Mouse (Mus musculus) urinary bladder, postnatal 36 days (tissue): ENCODE measurements around the gene Ifitm10.

Source experiments
- DNase-seq, 2 experiments: peaks; one replicate each; pipeline ENCODE4 v3.0.0; 2022; ENCODE audit warnings: low spot score in 2 of 2, mixed read lengths in 1 of 2

Ifitm10 gene

GRCm38 (mm10) chr7:142391108-142391507 is 17.6 kb upstream of the Ifitm10 start:
- DNase-seq = no peak

DNA sequence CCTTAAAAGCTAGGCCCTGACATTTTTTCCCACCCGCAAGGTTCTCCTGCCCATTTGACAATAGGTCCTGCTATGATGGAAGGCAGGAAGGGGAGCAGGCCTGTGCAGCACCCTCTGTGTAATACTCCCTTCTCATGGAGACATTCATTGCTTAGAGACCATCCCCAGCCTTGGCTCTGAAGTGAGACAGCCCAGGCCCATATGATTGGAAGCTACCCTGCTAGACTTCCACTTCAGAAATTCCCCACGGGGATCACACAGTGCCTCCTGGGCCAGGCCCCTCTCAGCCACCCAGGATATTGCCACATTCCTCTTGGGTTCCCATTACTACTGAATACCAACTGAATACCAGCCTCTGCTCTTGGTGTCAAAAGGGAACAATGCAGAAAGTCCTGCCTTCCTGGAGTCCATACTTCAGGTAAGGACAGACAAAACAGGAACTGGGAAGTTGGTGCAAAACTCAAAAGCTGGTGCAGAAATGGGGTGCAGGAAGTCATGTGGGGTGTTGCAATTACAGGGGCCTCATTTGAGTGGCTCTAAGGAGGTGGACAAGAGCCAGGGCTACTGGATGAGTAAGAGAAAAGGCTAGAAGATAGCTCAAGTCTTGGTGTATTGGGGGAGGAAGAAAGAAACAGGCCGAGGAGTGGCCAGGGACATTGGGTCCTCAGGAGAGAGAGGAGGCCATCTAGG is 16.6 kb upstream of the Ifitm10 start:
- no peak for DNase-seq

DNA sequence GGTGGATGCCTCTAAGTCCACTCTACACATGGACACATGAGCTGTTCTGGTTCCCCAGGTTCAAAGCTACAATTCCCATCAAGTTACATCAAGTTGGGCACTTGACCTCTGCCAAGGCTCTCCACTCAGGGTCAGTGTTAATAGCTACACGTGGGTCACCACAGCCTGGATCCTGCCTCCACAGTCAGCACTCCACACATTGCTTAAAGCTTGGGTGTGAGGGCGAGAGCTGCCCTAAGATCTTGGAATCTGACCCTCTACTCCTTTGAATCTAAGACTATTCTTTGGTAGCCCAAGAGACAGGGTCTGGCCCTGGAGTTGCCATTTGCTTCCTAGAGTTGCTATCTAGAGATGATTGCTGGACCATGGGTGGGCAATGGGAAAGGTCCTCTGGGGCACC is 15.2 kb upstream of the Ifitm10 start:
- no peak for DNase-seq

DNA sequence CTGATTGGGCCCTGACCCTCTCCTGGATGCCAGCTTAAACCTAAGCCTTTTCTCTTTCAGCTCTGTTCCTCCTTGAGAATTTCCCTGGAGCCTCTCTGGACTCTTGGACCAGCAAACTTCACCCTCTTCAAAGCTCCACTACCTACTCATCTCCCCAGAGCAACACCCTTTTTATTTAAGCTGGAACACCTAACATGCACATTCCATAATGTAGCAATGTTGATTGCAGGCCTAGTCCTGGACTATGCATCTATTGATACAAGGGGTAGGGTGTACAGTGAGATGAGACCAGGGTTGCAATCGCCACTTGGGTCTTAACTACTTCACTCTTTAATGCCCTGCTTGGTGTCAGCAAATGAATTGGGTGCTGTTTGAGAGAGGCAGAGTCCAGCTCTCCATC is 14.6 kb upstream of the Ifitm10 start:
- no peak for DNase-seq

DNA sequence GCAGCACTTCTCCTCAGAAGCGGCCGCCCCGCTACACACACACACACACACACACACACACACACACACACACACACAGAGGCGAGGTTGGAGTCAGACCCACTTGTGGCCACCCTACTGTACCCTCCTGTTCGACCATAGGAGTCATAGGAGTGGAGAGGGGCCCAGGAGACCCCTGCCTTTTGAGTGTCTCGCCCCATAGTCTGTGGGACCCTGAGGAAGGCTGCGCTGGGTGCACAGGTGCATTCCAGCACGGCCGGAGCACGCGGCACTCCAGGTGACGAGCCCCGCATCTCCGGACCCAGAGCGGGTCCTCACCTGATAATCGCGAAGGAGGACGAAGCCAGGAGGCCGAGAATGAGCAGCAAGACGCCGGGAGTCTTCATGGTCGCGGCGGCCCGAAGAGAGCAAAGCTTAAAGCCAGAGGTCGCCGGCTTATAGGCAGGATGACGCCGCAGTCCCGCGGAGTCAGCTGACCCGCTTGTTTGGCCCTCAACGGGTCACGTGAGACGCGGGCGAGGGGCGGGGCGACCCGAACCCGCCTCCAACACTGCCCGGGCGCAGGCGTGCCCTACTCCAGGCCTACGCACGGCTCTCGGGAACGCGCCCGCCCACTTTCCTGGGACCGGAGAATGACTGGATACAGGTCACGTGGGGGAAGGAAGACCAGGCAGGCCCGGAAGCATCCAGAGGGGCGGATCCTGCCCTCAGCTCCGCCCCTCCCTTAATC is 14.0 kb upstream of the Ifitm10 start, which contains the start of gene Ctsd:
TSS of gene Ctsd (minus strand) at position 620 of the 730 bp plus-strand sequence.
- peak; percentile 98 to 99 for DNase-seq

DNA sequence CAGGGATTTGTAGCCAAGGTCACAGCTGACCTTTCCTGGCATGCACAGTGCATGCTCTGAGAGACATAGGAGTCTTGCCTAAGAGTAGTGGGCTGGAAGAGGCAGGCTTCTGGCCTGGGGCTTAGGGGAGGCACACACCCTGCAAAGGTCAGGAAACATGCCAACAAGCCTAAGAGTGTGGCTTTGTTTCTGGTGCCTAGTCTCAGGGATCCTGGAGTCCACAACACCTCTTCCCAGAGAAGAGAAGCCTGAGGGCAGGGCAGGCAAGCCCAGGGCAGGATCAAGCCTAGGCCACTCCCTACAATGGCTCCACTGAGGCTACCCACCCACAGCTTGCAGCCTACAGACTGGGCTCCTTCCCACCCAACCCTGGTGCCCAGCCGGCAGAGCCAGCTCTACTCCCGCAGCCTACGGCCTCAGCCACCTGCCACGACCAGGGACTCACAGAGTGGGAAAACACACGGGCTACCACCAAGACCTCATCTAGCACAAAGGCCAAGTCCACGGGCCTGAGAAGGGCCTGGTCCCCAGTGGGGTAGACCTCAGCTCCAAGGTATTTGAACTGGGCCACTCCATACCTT is 13.2 kb upstream of the Ifitm10 start:
- peak in 1 of 2 experiments; percentile 38 for DNase-seq

GRCm38 (mm10) chr7:142385742-142386403 is 12.3 kb upstream of the Ifitm10 start:
- DNase-seq = no peak

- no peak for DNase-seq
Measured at GRCm38 (mm10) chr7:142384306-142384705, 10.8 kb upstream of the Ifitm10 start.

DNA sequence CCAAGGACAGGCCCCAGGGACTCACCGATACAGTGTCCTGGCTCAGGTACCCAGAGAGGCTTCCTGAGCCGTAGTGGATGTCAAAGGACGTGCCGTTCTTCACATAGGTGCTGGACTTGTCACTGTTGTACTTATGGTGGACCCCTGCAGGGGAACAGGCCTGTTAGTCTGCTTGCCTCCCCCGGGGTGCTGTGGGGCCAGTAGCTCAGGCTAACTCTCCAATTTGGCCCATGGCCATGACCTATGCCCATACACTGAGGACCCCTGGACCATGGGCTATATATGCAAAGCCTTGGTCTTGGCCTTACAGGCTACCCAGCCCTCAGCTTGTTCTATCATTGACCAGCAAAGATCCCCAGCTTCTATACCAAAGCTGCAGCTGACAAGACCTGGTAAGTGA is 9.0 kb upstream of the Ifitm10 start, which contains the start of gene Gm49369:
TSS of gene Gm49369 (minus strand) at position 101 of the 400 bp plus-strand sequence.
- DNase-seq = no peak

DNA sequence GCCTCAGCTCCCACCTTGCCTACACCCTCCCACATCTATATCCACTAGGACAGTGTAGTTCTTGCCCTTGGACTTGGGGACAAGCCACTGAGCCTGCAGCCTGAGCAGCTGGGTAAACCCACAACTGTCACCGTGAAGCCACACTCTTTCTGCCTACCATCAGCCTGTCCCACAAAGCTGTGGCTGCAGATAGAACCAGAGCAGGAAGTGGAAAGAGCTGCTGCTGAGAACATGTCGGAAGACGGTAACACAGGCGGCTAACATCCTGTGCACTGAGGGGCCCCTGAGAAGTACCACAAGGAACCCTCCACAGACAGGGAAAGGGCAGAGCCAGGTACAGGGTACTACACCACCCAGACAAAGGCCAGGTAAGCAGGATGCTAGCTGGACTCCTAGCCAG is 7.6 kb upstream of the Ifitm10 start:
- DNase-seq = no peak

DNA sequence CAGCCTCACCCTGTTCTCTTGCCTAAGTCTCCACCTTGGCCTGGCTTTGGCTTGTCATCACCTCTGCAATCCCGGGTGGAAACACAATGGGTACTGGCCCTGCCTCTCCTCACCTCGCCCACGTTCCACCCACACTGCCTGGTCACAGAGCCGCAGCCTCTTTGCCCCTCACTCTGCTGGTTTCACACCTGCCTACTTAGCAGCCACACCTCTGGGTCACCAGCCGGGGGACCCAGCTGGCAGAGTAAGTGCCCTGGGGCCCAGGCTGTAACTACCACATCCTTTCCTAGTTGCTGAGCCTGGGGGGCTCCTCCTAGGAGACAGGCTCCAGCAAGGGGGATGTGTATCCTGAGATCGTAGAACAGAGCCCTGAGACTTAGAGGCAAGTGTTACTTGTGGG is 5.6 kb upstream of the Ifitm10 start:
- no peak for DNase-seq

DNA sequence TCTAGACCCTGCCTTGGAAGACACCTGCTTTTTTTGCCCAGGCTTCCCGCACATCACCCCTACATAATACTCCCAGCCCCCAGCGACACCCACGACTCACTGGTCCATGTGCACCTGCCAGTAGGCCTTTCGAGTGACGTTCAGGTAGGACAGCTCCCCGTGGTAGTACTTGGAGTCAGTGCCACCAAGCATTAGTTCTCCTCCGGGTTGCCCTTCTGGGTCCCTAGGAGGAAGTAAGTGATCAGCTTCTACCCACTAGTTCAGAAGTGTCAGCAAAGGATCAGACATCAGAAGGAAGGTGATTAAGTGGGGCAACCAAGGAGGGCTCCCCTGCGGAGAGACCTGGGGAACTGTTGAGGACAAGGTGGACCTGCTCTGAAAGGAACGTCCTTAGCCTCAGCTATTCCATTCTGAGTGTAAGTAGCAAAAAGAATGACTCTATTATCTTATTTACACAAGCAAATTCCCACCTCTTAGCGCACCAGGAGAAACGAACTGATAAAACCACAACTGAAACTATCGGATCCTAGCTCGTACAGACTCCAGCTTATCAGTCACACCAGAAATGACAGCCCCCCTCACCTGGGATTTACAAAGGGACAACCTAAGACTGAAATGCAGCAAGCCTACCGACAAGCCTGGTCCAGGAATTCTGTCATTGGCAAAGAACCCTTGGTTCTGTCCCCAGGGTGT is 3.8 kb upstream of the Ifitm10 start:
- no peak for DNase-seq

DNA sequence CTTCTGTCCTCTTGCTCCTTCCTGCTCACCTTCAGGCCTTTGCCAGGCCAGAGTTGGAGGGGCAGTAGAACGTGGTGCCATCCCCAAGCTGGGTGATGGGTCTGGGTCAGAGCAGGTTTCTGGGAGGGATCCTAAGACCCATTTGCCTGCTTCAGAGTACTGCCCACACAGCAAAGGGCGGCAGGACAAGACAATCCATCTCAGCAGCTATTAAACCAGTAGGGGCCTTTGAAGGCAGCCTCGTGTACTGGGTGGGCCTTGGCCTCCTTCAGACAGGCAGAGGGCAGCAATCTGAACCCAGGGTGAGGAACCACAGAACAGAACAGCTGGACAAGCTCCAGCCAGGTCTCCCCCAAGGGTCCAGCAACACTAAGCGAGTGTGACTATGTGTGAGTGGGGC is 2.5 kb upstream of the Ifitm10 start:
- no peak for DNase-seq

GRCm38 (mm10) chr7:142375261-142375724 is 1.7 kb upstream of the Ifitm10 start:
- peak; percentile 62 to 77 for DNase-seq

GRCm38 (mm10) chr7:142374413-142375015 is 961 bp upstream of the Ifitm10 start:
- DNase-seq = no peak

- no peak for DNase-seq
Measured at GRCm38 (mm10) chr7:142373039-142373438, 514 bp downstream of the Ifitm10 start.

GRCm38 (mm10) chr7:142371768-142372661 is 1.5 kb downstream of the Ifitm10 start:
- DNase-seq = no peak

DNA sequence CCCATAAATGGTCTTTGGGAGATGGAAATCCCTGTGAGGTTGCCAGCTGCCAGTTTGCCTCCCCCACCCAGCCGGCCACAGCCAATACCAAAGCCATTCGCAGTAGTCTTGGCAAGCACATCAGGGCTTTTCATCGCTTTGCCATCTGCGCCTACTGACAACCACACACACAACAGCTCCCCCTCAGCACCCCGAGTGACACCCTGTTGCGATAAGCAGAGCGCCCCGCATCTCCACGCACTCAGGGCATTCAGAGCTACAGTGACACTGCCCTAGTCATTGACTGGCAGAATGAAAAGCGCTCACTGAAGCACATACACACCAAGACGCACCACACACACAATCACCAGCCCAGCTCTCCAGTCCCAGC is 2.2 kb downstream of the Ifitm10 start:
- DNase-seq = no peak

DNA sequence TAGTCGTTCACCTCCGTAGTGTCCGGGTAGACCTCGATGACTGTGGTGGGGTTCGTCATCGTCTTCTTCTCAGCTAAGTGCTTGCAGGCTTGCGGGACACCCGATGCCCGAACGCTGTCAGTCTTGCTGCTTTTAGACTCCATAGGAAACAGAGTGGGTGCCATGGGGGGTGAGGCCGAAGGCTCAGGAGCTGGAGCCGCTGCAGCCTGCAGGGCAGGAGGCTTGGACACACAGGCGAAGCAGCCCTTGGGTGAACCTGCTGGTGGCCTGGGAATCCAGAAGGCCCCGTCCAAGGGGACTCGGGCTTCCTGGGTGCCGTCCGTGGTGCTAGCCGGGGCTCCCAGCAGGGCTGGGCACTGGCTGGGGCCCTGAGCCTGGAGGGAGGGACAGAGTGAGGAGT is 2.6 kb downstream of the Ifitm10 start:
- DNase-seq = no peak

- no peak for DNase-seq
Measured at GRCm38 (mm10) chr7:142369820-142370219, 3.7 kb downstream of the Ifitm10 start.
